Mouse (Mus musculus): ENCODE measurements around the gene Tmem267.

The Tmem267 gene

GRCm38 (mm10) chr13:119656846-119657416, 169.1 kb downstream of the Tmem267 start:
- Histone ChIP-seq H3K9me3 (ENCODE audit: low read length) (peaks cover 17% of the 10 kb centered on the region), H3K36me3 (ENCODE audit: insufficient read depth, low read length) (no peaks in the 10 kb centered on the region), H3K4me1 (replicated peaks; ENCODE audit: low read depth, low read length) (no peaks in the 10 kb centered on the region), H3K27me3 (ENCODE audit: insufficient read depth, low read length) (no peaks in the 10 kb centered on the region), H3K4me3 (replicated peaks; ENCODE audit: low read length) (no peak overlapping the region)
- TF ChIP-seq NANOG (IDR thresholded peaks at IDR 0.05; ENCODE audit: borderline replicate concordance, low read length) (no peak), POU5F1 (IDR thresholded peaks at IDR 0.05; ENCODE audit: borderline replicate concordance, low read length) (no peak), CTCF (conservative IDR thresholded peaks at IDR 0.05; ENCODE audit: low read length) (no peak)
